Mouse (Mus musculus) lung, embryonic 15.5 days (tissue): ENCODE results near the gene Slc26a10. TPM values are rescaled to one million over a fixed set of nuclear protein-coding genes. Genes with fewer than 3 reads are reported as not detected.

Experiments
- ATAC-seq: fragments of 200-750 bp; cut with Nextera tagmentation; 2 replicates; pipeline ENCODE4 v1.8.0; 2017; ENCODE audit warnings: moderate number of reproducible peaks, borderline replicate concordance; ENCODE audit not compliant: low FRiP score, low TSS enrichment; ENCODE audit errors: extremely low read depth
- H3K27ac ChIP-seq: fragments of 300-500 bp; sonication (generic); 2 replicates; pipeline ENCODE4 v1.5.1; 2015; ENCODE audit warnings: moderate library complexity, mild to moderate bottlenecking, inconsistent platforms
- H3K27me3 ChIP-seq: fragments of 300-500 bp; sonication (generic); 2 replicates; pipeline ENCODE4 v1.6.1; 2015; ENCODE audit warnings: inconsistent platforms
- H3K36me3 ChIP-seq: fragments of 300-500 bp; sonication (generic); 2 replicates; pipeline ENCODE4 v1.6.1; 2015; ENCODE audit warnings: inconsistent platforms
- H3K4me1 ChIP-seq: fragments of 300-500 bp; sonication (generic); 2 replicates; pipeline ENCODE4 v1.6.1; 2015; ENCODE audit warnings: inconsistent platforms
- H3K4me2 ChIP-seq: fragments of 300-500 bp; sonication (generic); 2 replicates; pipeline ENCODE4 v1.6.1; 2015; ENCODE audit warnings: inconsistent platforms, mild to moderate bottlenecking, moderate library complexity
- H3K4me3 ChIP-seq: fragments of 300-500 bp; sonication (generic); 2 replicates; pipeline ENCODE4 v1.5.1; 2015; ENCODE audit warnings: mild to moderate bottlenecking, inconsistent platforms
- H3K9ac ChIP-seq: fragments of 300-500 bp; sonication (generic); 2 replicates; pipeline ENCODE4 v1.6.1; 2015; ENCODE audit warnings: inconsistent platforms
- H3K9me3 ChIP-seq: fragments of 300-500 bp; sonication (generic); 2 replicates; pipeline ENCODE4 v1.6.1; 2016; ENCODE audit warnings: inconsistent platforms
- WGBS: fragments of 180-500 bp; shearing (Covaris S2); methylation state at CpG from one replicate; pipeline ENCODE4 v1.1.7; 2015; 5-methylcytosine and 5-hydroxymethylcytosine counted together
- polyA plus RNA-seq: library from polyadenylated mRNA; unstranded; fragments of >200 nt; fragmentation: Nextera tagmentation; extraction: Ambion mirVana; gene quantifications from 2 replicates; pipeline ENCODE4 v1.2.1, GENCODE M21; 2015

Gene Slc26a10
- polyA plus RNA-seq, 1 experiment from 2014 or later = 0.93 TPM

- H3K9me3 ChIP-seq = no peaks in the 10 kb centered on the region
- peaks cover 17% of the 10 kb centered on the region; the same call in 1 of the 2 replicates for H3K27me3 ChIP-seq
- WGBS = 0% methylated on average over 26 of the region's 26 CpGs
- peaks cover 14% of the 10 kb centered on the region; the same call in 1 of the 2 replicates for H3K36me3 ChIP-seq
- peaks cover 42% of the 10 kb centered on the region for H3K4me1 ChIP-seq
- peak overlapping the region; percentile 73 for H3K4me3 ChIP-seq
- H3K4me2 ChIP-seq = peak overlapping the region; percentile 96
- ATAC-seq = peak; percentile 20; the same call in 1 of the 2 replicates
- H3K27ac ChIP-seq = peak overlapping the region; percentile 95
- peak overlapping the region; percentile 68 for H3K9ac ChIP-seq
Observed at GRCm38 (mm10) chr10:127189116-127189650, 8.7 kb upstream of the Slc26a10 start.

- peak overlapping the region; percentile 73 for H3K4me3 ChIP-seq
- peaks cover 14% of the 10 kb centered on the region; the same call in 1 of the 2 replicates for H3K36me3 ChIP-seq
- peak overlapping the region; percentile 96 for H3K4me2 ChIP-seq
- ATAC-seq = peak; percentile 81
- peak overlapping the region; percentile 95 for H3K27ac ChIP-seq
- H3K4me1 ChIP-seq = peaks cover 46% of the 10 kb centered on the region
- H3K9ac ChIP-seq = peak overlapping the region; percentile 68
- no peaks in the 10 kb centered on the region for H3K9me3 ChIP-seq
- WGBS = under 1% methylated on average over 32 of the region's 46 CpGs
- H3K27me3 ChIP-seq = peaks cover 22% of the 10 kb centered on the region
Observed at GRCm38 (mm10) chr10:127188465-127189115, 8.1 kb upstream of the Slc26a10 start.

DNA sequence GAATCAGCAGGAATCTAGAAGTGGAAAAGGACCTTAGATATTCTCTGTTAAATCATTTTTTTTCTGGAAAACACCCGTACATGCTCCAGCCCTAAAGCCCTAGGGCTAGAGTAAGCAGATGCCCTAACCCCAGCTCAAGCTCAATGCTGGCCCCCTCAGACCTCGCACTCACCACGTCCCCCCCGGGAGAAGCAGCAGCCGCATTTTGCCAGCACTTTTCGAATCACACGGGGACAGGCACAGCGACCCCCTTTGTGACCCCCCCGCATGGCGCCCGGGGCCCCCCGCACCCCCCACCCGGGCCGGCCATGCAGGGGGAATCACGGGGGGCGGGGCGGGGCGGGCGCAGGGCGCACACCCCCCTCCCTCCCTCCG, 7.6 kb upstream of the Slc26a10 start:
- H3K27me3 ChIP-seq = peaks cover 27% of the 10 kb centered on the region
- peak overlapping the region; percentile 68 for H3K9ac ChIP-seq
- peaks cover 51% of the 10 kb centered on the region for H3K4me1 ChIP-seq
- no peaks in the 10 kb centered on the region for H3K9me3 ChIP-seq
- peak overlapping the region; percentile 95 for H3K27ac ChIP-seq
- WGBS = 2% methylated on average over 19 of the region's 21 CpGs
- no peak for ATAC-seq
- H3K4me3 ChIP-seq = peak overlapping the region; percentile 73
- peak overlapping the region; percentile 96 for H3K4me2 ChIP-seq
- H3K36me3 ChIP-seq = peaks cover 14% of the 10 kb centered on the region; the same call in 1 of the 2 replicates

DNA sequence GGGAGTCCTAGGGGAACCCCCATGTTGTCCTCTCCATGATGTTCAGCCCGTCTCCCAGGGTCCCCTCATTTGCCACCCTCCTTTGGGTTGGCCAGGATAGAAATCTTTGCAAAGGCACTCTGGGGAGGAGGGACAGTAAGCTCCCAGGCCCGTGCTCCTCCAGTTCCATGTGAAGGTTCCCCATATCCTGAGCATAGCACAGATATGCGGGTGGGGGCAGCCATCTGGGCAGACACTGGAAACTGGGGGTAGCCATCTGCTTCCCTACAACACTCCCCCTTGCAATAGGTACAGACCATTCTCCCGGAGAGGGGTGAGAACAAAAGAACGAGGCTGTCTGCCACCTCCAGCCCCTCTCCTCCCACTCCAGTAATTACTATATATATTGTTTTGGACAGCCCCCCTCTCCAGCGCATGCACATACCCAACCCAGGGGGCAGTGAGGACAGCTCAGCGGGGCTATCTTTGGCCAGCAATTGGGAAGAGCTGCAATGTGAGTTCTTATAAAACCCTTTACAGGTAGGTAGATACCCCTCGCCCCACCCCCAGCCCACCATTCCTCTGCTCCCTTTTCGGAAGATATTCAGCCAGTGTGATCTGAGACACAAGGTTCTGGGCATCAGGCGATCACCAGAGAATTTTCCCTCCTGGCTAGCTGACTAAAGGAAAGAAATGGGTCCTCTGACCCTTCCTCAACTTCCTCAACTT, 7.1 kb upstream of the Slc26a10 start:
- H3K9me3 ChIP-seq = no peaks in the 10 kb centered on the region
- peak overlapping the region; percentile 68 for H3K9ac ChIP-seq
- peak overlapping the region; percentile 95; the same call in 1 of the 2 replicates for H3K27ac ChIP-seq
- H3K4me3 ChIP-seq = peak overlapping the region; percentile 73
- H3K4me1 ChIP-seq = peaks cover 51% of the 10 kb centered on the region
- ATAC-seq = no peak
- H3K4me2 ChIP-seq = peak overlapping the region; percentile 96
- peaks cover 33% of the 10 kb centered on the region for H3K27me3 ChIP-seq
- peaks cover 19% of the 10 kb centered on the region; the same call in 1 of the 2 replicates for H3K36me3 ChIP-seq
- WGBS = 47% methylated on average over 10 of the region's 10 CpGs

DNA sequence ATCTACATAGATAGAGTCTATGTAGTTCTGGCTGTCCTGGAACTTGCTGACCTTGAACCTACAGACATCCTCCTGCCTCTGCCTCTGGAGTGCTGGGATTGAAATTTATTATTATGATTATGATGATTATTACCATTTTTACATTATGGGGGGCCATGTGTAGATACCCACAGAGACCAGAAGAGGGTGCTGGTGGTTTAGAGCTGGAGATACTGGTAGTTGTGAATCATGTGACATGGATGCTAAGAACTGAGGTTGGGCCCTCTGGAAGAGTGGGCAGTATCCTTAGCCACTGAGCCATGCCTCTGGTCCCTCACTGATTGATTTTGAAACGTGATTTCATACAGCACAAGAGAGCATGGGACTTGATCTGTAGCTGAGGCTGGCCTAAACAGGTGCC, 6.0 kb upstream of the Slc26a10 start:
- no peak overlapping the region for H3K9ac ChIP-seq
- ATAC-seq = no peak
- WGBS = 82% methylated on average over 1 of the region's 1 CpGs
- H3K9me3 ChIP-seq = no peaks in the 10 kb centered on the region
- no peak overlapping the region for H3K4me3 ChIP-seq
- peaks cover 50% of the 10 kb centered on the region for H3K4me1 ChIP-seq
- H3K4me2 ChIP-seq = no peak overlapping the region
- peaks cover 19% of the 10 kb centered on the region; the same call in 1 of the 2 replicates for H3K36me3 ChIP-seq
- no peak overlapping the region for H3K27ac ChIP-seq
- H3K27me3 ChIP-seq = peaks cover 41% of the 10 kb centered on the region

DNA sequence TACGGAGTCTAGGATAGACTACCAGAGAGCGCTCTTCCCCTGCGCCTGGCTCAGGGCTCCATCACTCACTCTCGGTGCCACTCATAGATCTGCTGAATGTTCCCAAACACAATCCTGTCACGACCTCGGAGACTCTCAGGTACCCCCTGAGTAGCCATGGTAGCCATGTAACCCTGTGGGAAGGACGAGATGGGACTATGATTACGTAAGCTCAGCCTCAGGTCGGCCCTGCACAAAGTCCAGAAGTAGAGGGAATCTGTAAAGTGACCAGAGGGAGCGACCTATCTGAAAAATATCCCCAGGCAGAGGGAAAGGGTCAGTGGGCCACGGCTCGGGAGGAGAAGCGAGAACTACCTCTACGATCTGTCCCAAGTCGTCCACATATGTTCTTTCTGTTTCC, 5.1 kb upstream of the Slc26a10 start:
- H3K4me1 ChIP-seq = peaks cover 42% of the 10 kb centered on the region
- H3K27me3 ChIP-seq = peaks cover 51% of the 10 kb centered on the region
- H3K4me3 ChIP-seq = no peak overlapping the region
- WGBS = 83% methylated on average over 15 of the region's 15 CpGs
- H3K36me3 ChIP-seq = peaks cover 19% of the 10 kb centered on the region; the same call in 1 of the 2 replicates
- no peak overlapping the region for H3K9ac ChIP-seq
- no peak overlapping the region for H3K4me2 ChIP-seq
- no peak overlapping the region for H3K27ac ChIP-seq
- no peak for ATAC-seq
- no peaks in the 10 kb centered on the region for H3K9me3 ChIP-seq

- no peaks in the 10 kb centered on the region for H3K9me3 ChIP-seq
- H3K27me3 ChIP-seq = peaks cover 55% of the 10 kb centered on the region
- peaks cover 42% of the 10 kb centered on the region for H3K4me1 ChIP-seq
- H3K4me3 ChIP-seq = no peak overlapping the region
- no peak overlapping the region for H3K9ac ChIP-seq
- no peak overlapping the region for H3K27ac ChIP-seq
- no peak for ATAC-seq
- peaks cover 19% of the 10 kb centered on the region; the same call in 1 of the 2 replicates for H3K36me3 ChIP-seq
- WGBS = 67% methylated on average over 9 of the region's 9 CpGs
- H3K4me2 ChIP-seq = no peak overlapping the region
Observed at GRCm38 (mm10) chr10:127185101-127185500, 4.7 kb upstream of the Slc26a10 start.

DNA sequence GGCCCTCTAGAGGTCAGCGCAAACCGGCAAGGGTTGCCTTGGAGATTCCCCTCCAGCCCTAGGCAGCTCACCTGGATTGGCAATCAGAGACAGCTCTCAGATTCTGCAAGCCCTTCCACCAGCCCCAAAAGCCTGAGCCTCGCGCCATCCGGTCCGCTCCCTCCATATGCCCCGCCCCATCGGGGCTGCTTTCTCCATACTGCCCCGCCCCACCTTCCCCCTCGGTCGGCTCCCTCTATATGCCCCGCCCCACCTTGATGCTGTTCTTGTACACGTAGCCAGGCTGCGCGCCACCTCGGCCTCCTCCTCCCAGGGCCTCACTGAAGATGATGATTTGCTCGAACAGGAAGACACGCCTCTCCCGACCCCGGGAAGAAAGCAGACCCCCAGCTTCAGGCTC, 3.3 kb upstream of the Slc26a10 start:
- H3K4me2 ChIP-seq = peak overlapping the region; percentile 37
- no peak for ATAC-seq
- no peak overlapping the region for H3K4me3 ChIP-seq

DNA sequence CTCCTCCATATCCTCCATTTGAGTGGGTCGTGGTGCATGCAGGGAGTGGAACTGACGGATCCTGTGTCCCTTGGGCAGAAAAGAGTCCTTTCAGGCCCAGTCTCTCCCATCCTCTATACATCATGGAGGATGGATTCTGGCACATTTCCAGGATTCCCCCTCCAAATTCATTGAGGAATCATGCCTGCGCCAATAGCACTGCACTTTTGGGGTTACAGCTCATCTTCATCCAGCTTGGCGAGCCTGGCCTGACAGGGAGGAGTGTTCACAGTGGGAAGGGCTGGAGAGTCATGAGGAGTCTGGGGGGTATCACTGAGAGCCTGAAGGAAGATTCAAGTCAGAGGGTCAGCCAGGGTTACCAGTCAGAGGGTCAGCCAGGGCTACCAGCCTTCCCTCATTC, 2.2 kb upstream of the Slc26a10 start:
- Histone ChIP-seq H3K27me3 (peaks cover 74% of the 10 kb centered on the region), H3K9ac (no peak overlapping the region), H3K4me3 (no peak overlapping the region), H3K36me3 (peaks cover 19% of the 10 kb centered on the region; the same call in 1 of the 2 replicates), H3K4me2 (no peak overlapping the region), H3K4me1 (peaks cover 35% of the 10 kb centered on the region), H3K9me3 (no peaks in the 10 kb centered on the region), H3K27ac (no peak overlapping the region)
- WGBS = 79% methylated on average over 4 of the region's 4 CpGs
- ATAC-seq = no peak

More for the DNA sequence above, 3.3 kb upstream of the Slc26a10 start:
- 29% methylated on average over 20 of the region's 20 CpGs for WGBS
- H3K9me3 ChIP-seq = no peaks in the 10 kb centered on the region
- no peak overlapping the region for H3K27ac ChIP-seq
- H3K4me1 ChIP-seq = peaks cover 33% of the 10 kb centered on the region
- H3K27me3 ChIP-seq = peaks cover 68% of the 10 kb centered on the region
- H3K9ac ChIP-seq = no peak overlapping the region
- H3K36me3 ChIP-seq = peaks cover 19% of the 10 kb centered on the region; the same call in 1 of the 2 replicates

- H3K4me2 ChIP-seq = no peak overlapping the region
- peaks cover 79% of the 10 kb centered on the region for H3K27me3 ChIP-seq
- no peak overlapping the region for H3K4me3 ChIP-seq
Observed at GRCm38 (mm10) chr10:127181566-127181965, 1.1 kb upstream of the Slc26a10 start.

GRCm38 (mm10) chr10:127180695-127181047, 226 bp upstream of the Slc26a10 start:
- H3K4me1 ChIP-seq = peaks cover 31% of the 10 kb centered on the region
- H3K9me3 ChIP-seq = no peaks in the 10 kb centered on the region
- H3K27me3 ChIP-seq = peaks cover 88% of the 10 kb centered on the region
- WGBS = 40% methylated on average over 3 of the region's 3 CpGs
- no peak overlapping the region for H3K9ac ChIP-seq
- no peak overlapping the region for H3K27ac ChIP-seq
- H3K4me3 ChIP-seq = no peak overlapping the region; the same call in 1 of the 2 replicates
- peaks cover 9% of the 10 kb centered on the region; the same call in 1 of the 2 replicates for H3K36me3 ChIP-seq
- ATAC-seq = no peak
- H3K4me2 ChIP-seq = peak overlapping the region; percentile 43; the same call in 1 of the 2 replicates

More at GRCm38 (mm10) chr10:127181566-127181965, 1.1 kb upstream of the Slc26a10 start:
- H3K36me3 ChIP-seq = peaks cover 17% of the 10 kb centered on the region; the same call in 1 of the 2 replicates
- 57% methylated on average over 6 of the region's 6 CpGs for whole genome bisulfite sequencing
- H3K9ac ChIP-seq = no peak overlapping the region
- no peak overlapping the region for H3K27ac ChIP-seq
- ATAC-seq = no peak
- H3K9me3 ChIP-seq = no peaks in the 10 kb centered on the region
- H3K4me1 ChIP-seq = peaks cover 31% of the 10 kb centered on the region
